Mouse (Mus musculus) ES-E14 (cell line): ENCODE data around the gene Atoh8. TPM values are rescaled to one million over a fixed set of nuclear protein-coding genes. Genes with fewer than 3 reads are reported as not detected.

Experiments
- DNase-seq: peaks from one replicate; pipeline ENCODE4 v3.0.0-alpha.2; 2013; ENCODE audit warnings: low read depth, low spot score
- H3K27ac ChIP-seq: 2 replicates; pipeline ENCODE4 v1.5.1; 2012; ENCODE audit warnings: low read depth, mild to moderate bottlenecking, low read length, moderate library complexity, mixed read lengths; ENCODE audit not compliant: poor library complexity, insufficient read depth, severe bottlenecking
- H3K36me3 ChIP-seq: 2 replicates; pipeline ENCODE4 v1.6.1; 2012; ENCODE audit warnings: mild to moderate bottlenecking, low read length, moderate library complexity, mixed read lengths; ENCODE audit not compliant: control insufficient read depth, poor library complexity, insufficient read depth, severe bottlenecking
- H3K4me1 ChIP-seq, 2 experiments: fragments of 150-350 bp in 1 of 2; sonication (generic) in 1 of 2; 2 replicates each; pipeline ENCODE4 v1.6.1; 2012; ENCODE audit warnings: low read length in 2 of 2, mild to moderate bottlenecking in 1 of 2, mixed read lengths in 1 of 2; ENCODE audit not compliant: control insufficient read depth in 2 of 2, insufficient read depth in 2 of 2, poor library complexity in 1 of 2
- H3K4me3 ChIP-seq, 2 experiments: fragments of 150-350 bp in 1 of 2; sonication (generic) in 1 of 2; 2 replicates each; pipeline ENCODE4 v1.5.1; 2012; ENCODE audit warnings: low read length in 2 of 2, low read depth in 1 of 2, mild to moderate bottlenecking in 1 of 2, mixed read lengths in 1 of 2; ENCODE audit not compliant: insufficient read depth in 1 of 2, poor library complexity in 1 of 2, severe bottlenecking in 1 of 2
- H3K9ac ChIP-seq: 2 replicates; pipeline ENCODE4 v1.6.1; 2012; ENCODE audit warnings: low read depth, mild to moderate bottlenecking, low read length, mixed read lengths; ENCODE audit not compliant: poor library complexity, insufficient read depth, severe bottlenecking
- H3K9me3 ChIP-seq: fragments of 150-350 bp; sonication (generic); 2 replicates; pipeline ENCODE4 v1.6.1; 2012; ENCODE audit warnings: low read depth, mild to moderate bottlenecking, low read length; ENCODE audit not compliant: control insufficient read depth, insufficient read depth
- CHD2 ChIP-seq: IDR thresholded peaks from 2 replicates; pipeline ENCODE4 v1.6.1; 2014; ENCODE audit warnings: mild to moderate bottlenecking, low read depth, low read length, inconsistent platforms
- HCFC1 ChIP-seq: IDR thresholded peaks from 2 replicates; pipeline ENCODE4 v1.6.1; 2012; ENCODE audit warnings: low read length, inconsistent platforms, borderline replicate concordance; ENCODE audit not compliant: insufficient read depth
- MAFK ChIP-seq: IDR thresholded peaks from 2 replicates; pipeline ENCODE4 v1.6.1; 2014; ENCODE audit warnings: mild to moderate bottlenecking, low read depth, low read length, inconsistent platforms; ENCODE audit not compliant: insufficient read depth
- ZC3H11A ChIP-seq: IDR thresholded peaks from 2 replicates; pipeline ENCODE4 v1.6.1; 2012; ENCODE audit warnings: low read depth, mild to moderate bottlenecking, inconsistent platforms, low read length, borderline replicate concordance
- ZNF384 ChIP-seq: IDR thresholded peaks from 2 replicates; pipeline ENCODE4 v1.6.1; 2012; ENCODE audit warnings: low read depth, low read length, inconsistent platforms
- in situ Hi-C, 2 experiments: fragments of 600-800 bp; cut with MboI; formaldehyde crosslinking; loops; one replicate each; pipeline ENCODE4 v1.15.1; 2025; ENCODE audit warnings: low sequenced_read_pairs in 2 of 2, inconsistent platforms in 1 of 2; ENCODE audit not compliant: unreplicated experiment in 2 of 2
- total RNA-seq: library from RNA; depleted of rRNA; stranded (reverse); fragments of 300-350 nt; gene quantifications from 2 replicates; pipeline ENCODE4 v1.2.3, GENCODE M21; 2012

Gene Atoh8
- total RNA-seq, 1 experiment = 1.0 TPM

DNA sequence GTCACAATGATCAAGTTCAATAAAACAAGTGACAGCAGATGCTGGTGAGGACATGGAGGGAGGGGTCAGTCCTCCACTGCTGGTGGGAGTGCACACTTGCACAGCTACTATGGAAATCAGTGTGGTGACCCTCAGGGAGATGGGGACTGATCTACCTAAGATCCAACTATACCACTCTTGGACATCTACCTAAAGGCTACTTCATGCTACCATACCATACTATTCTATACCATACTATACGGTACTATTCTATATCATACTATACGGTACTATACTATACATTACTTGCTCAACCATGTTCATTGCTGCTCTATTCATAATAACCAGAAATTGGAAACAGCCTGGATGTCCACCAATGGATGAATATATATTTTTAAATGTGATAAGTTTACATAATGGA lies 69.5 kb downstream of the Atoh8 start:
- H3K9ac ChIP-seq = no peak overlapping the region
- H3K4me1 ChIP-seq = no peaks in the 10 kb centered on the region
- DNase-seq = no peak
- H3K27ac ChIP-seq = no peak overlapping the region
- in situ Hi-C loops = loop anchor here in 1 of 2 experiments (25.0 kb wide), 1 partner anchor 179 kb away; no protein-coding TSS in a partner anchor
- H3K36me3 ChIP-seq = no peaks in the 10 kb centered on the region
- TF ChIP-seq HCFC1 = no peak
- no peak for TF ChIP-seq ZNF384
- no peak for TF ChIP-seq ZC3H11A
- TF ChIP-seq CHD2 = no peak
- no peak for TF ChIP-seq MAFK
- H3K4me3 ChIP-seq = no peak overlapping the region
- no peaks in the 10 kb centered on the region for H3K9me3 ChIP-seq

DNA sequence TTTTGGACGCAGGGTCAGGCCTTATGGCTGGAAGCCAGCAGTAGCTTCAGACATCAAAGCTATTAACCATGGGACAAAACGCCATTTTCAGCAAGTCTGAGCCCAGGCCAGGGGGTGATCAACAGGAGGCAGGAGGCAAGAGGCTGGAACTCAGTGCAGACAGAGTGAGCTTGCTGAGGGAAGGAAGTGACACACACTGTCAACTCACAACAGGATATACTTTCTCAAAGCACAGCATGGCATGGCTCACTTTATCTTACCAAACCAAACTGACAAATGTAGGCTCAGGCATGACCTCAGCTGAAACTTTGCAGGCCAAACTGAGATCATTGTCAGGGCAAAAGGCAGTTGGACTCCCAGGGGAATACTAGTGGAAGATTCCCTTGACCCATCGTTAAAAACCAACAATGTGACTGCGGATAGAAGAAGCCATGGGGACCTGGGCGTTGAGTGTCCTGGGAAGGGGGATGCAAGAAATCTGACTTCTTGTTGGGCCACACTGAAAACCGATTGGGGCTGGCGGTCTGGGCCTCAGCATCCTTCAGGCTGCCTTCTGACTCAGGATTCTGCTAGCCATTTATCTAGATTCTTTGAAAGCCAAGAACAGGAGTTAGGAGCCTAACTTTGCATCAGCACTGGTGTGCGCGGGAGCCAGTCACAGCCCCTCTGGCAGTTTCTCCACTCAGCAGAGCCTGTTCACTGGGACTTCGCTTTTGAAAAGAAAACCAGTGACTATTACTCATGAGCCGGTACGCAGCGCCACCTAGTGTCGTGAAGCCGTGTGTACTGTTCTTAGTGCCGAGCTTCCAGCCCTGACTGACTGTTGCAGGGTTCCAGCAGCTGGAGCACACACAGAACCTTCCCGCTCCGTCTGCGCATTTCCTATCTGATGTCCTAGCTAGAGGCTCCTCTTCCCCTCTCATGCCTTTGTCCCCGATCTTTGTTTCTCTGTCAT lies 70.8 kb downstream of the Atoh8 start:
- peak; percentile 89 for DNase-seq
- Histone ChIP-seq H3K4me3 (peak overlapping the region in 1 of 2 experiments; percentile 22; a peak in 1 of 4 replicates), H3K4me1 (no peaks in the 10 kb centered on the region), H3K36me3 (no peaks in the 10 kb centered on the region), H3K27ac (no peak overlapping the region), H3K9ac (no peak overlapping the region), H3K9me3 (no peaks in the 10 kb centered on the region)
- in situ Hi-C loops = loop anchor here in 1 of 2 experiments (25.0 kb wide), 1 partner anchor 177 kb away; no protein-coding TSS in a partner anchor
- TF ChIP-seq HCFC1 (0 out of 2 replicates have a peak, but pooled peaks have one; percentile 36), ZC3H11A (peak; percentile 83; the same call in 1 of the 2 replicates), MAFK (no peak)

DNA sequence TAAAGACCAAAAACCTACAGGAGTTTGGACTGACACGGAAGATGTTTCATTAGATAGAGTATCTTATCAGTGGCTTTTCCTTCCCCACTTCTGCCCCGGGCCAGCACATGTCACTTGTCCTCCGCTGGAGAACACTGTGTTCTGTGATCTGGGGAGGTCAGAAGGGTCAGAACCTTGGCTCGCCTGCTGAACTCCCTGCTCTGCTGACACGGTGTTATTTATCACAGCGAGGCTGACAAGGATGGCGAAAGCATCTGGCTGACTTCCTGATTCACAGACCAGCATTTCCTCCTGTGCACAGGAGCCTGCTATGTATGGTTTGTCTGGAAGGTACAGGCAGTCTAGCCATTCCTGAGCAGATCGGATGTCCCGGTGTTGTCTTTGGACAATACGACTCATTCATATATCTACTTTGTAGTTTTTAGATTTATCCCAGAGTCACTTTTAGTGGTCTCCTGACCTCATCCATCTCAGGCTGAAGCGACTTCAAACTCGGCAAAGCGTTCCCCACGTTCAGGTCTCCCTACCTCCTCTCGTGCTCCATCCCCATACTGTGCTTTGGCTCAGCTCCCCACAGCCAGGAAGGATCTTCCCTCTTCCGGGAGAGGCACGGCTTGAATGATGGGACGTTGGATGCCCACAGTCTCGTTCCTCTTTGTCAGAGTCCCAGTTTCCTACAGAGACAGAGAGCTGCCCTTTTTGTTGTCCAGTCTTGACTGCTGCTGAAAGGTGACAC lies 73.1 kb downstream of the Atoh8 start:
- no peak for DNase-seq
- Histone ChIP-seq H3K4me3 (no peak overlapping the region), H3K9me3 (no peaks in the 10 kb centered on the region), H3K36me3 (no peaks in the 10 kb centered on the region), H3K4me1 (no peaks in the 10 kb centered on the region), H3K9ac (no peak overlapping the region), H3K27ac (no peak overlapping the region)
- in situ Hi-C loops = loop anchor here in 1 of 2 experiments (25.0 kb wide), 1 partner anchor 175 kb away; no protein-coding TSS in a partner anchor
- TF ChIP-seq ZNF384 (no peak), ZC3H11A (no peak), MAFK (no peak), CHD2 (no peak), HCFC1 (no peak)

DNA sequence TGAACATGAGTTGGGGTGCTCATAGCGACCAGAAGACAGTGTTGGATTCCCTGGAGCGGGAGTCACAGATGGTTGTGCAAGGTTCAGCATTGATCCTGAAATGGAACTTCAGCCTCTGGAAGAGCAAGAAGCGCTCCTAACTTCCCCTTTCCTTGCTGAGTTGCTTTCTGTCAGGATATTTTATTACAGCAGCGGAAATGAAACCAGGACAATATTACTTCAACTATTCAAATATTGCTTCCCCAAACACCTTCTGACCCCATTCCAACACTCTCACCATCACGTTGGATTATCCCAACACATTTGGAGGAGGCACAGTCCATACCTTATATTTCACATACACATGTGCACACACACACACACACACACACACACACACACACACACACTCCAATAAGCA lies 73.6 kb downstream of the Atoh8 start:
- H3K9me3 ChIP-seq = no peaks in the 10 kb centered on the region
- TF ChIP-seq ZNF384 = no peak
- TF ChIP-seq ZC3H11A = no peak
- TF ChIP-seq CHD2 = no peak
- no peak for TF ChIP-seq MAFK
- no peak for TF ChIP-seq HCFC1
- H3K27ac ChIP-seq = no peak overlapping the region
- H3K4me1 ChIP-seq = no peaks in the 10 kb centered on the region
- DNase-seq = no peak
- H3K36me3 ChIP-seq = no peaks in the 10 kb centered on the region
- no peak overlapping the region for H3K4me3 ChIP-seq
- no peak overlapping the region for H3K9ac ChIP-seq
- in situ Hi-C loops = loop anchor here in 1 of 2 experiments (25.0 kb wide), 1 partner anchor 174 kb away; no protein-coding TSS in a partner anchor
